Comparison of ENCODE assay signal across 18 mouse cellular contexts in the genomic region with DNA sequence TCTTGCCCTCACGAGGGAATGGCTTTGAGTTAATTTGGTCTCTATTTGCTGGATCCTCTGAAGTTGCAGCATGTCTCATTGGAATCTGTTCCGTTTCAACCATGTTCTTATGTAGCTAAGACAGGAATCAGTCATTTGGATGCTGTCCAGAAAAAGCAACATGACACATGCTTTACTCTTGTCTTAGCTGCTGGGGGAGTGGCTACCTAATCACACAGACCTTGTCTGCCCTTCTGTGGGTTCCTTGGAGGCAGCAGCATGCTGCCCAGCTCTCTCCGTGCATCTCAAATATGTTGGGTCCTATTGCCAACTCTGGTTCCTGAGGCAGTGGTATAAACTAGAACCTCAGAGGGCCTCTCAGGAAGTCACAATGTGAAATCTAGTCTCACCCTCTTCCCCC. TPM values are rescaled to one million over a fixed set of nuclear protein-coding genes. Genes with fewer than 3 reads are reported as not detected.
A peak's percentile ranks its signal among the peaks of the same experiment; 100 is the strongest.
DNase-seq lines count a peak whose midpoint lies in the region; ATAC-seq and TF ChIP-seq lines count a peak whose summit lies in the region.
"Had no signal": no experiment of that assay in that cellular context is flagged by ENCODE, and none has a peak within 500 bp of the region (broad histone marks: within the 10 kb centered on the region; RNA-seq: fewer than 3 reads in every experiment).

No protein-coding gene starts in this region.

- 0 out of 2 replicates have a peak overlapping the region, but pooled peaks have one; percentile 32 for H3K27ac ChIP-seq in heart, embryonic 15.5 days
- H3K27ac ChIP-seq in heart, adult 2 months, result no peak overlapping the region
- H3K27ac ChIP-seq in lung, embryonic 15.5 days, result 0 out of 2 replicates have a peak overlapping the region, but pooled peaks have one; percentile 3
- H3K27ac ChIP-seq: left cerebral cortex, adult 2 months; limb, embryonic 13.5 days; stomach, postnatal 0 days had no signal

- WGBS in heart, embryonic 15.5 days, result 9% methylated on average over 3 of the region's 3 CpGs
- 13% methylated on average over 3 of the region's 3 CpGs for WGBS in heart, adult 2 months
- WGBS in lung, embryonic 15.5 days, result 32% methylated on average over 3 of the region's 3 CpGs
- 41% methylated on average over 3 of the region's 3 CpGs for WGBS in lung, adult 2 months

- TF ChIP-seq POLR2A in heart, adult 2 months (IDR thresholded peaks at IDR 0.05; ENCODE audit: insufficient read depth, low read depth, low read length), result no peak
- TF ChIP-seq POLR2A in lung, adult 2 months (IDR thresholded peaks at IDR 0.05; ENCODE audit: borderline replicate concordance, extremely low read depth, low read depth, low read length), result no peak
- no peak for TF ChIP-seq POLR2A in myocyte (IDR thresholded peaks at IDR 0.05; ENCODE audit: insufficient read length, low read depth)

- peak; percentile 43; the same call in 1 of the 2 replicates for ATAC-seq in heart, embryonic 15.5 days (replicated peaks; ENCODE audit: insufficient number of reproducible peaks, insufficient read depth, low FRiP score, low read depth)
- ATAC-seq in lung, embryonic 15.5 days (ENCODE audit: borderline replicate concordance, extremely low read depth, low FRiP score, low TSS enrichment), result no peak

- H3K4me2 ChIP-seq in heart, embryonic 15.5 days, result no peak overlapping the region
- H3K4me2 ChIP-seq in lung, embryonic 15.5 days, result no peak overlapping the region
- H3K4me2 ChIP-seq in myocyte (ENCODE audit: low read depth), result peak overlapping the region; percentile 8
- H3K4me2 ChIP-seq: limb, embryonic 13.5 days had no signal

- intact Hi-C loops in heart, adult 2 months (cut with DNase I), result no loop called here

- H3K36me3 ChIP-seq in heart, embryonic 15.5 days, result no peaks in the 10 kb centered on the region
- H3K36me3 ChIP-seq in heart, adult 2 months (ENCODE audit: control insufficient read depth, insufficient read depth, low read length), result no peaks in the 10 kb centered on the region
- no peaks in the 10 kb centered on the region for H3K36me3 ChIP-seq in lung, embryonic 15.5 days
- H3K36me3 ChIP-seq in myocyte (ENCODE audit: control insufficient read depth, insufficient read depth), result no peaks in the 10 kb centered on the region
- H3K36me3 ChIP-seq: limb, embryonic 13.5 days had no signal

- no peak overlapping the region for H3ac ChIP-seq in myocyte (ENCODE audit: control insufficient read depth, insufficient read length)

- H3K79me2 ChIP-seq in heart, adult 2 months (replicated peaks; ENCODE audit: control insufficient read depth, insufficient read depth, low read length), result no peaks in the 10 kb centered on the region
- no peaks in the 10 kb centered on the region for H3K79me2 ChIP-seq in myocyte (ENCODE audit: control insufficient read depth, insufficient read depth)

- TF ChIP-seq EP300 in heart, adult 2 months (IDR thresholded peaks at IDR 0.05; ENCODE audit: insufficient read depth, low read depth, low read length), result no peak

- DNase-seq in heart, adult 2 months, result no peak
- DNase-seq in lung, adult 2 months, result no peak
- peak; percentile 12 for DNase-seq in brain, adult 2 months (ENCODE audit: low read depth, low spot score)
- no peak for DNase-seq in right cerebral cortex, adult 2 months (ENCODE audit: low spot score in 2 of 2)
- DNase-seq in right cerebral cortex, postnatal 25 days, result no peak
- DNase-seq: adrenal gland, postnatal 10 days; cerebellum, adult 11 months; gastrocnemius, postnatal 36 days had no signal

- no peaks in the 10 kb centered on the region for H3K27me3 ChIP-seq in heart, embryonic 15.5 days
- H3K27me3 ChIP-seq in heart, adult 2 months (ENCODE audit: control insufficient read depth, insufficient read depth, low read length), result no peaks in the 10 kb centered on the region
- H3K27me3 ChIP-seq in lung, embryonic 15.5 days, result no peaks in the 10 kb centered on the region
- no peaks in the 10 kb centered on the region for H3K27me3 ChIP-seq in myocyte (ENCODE audit: control insufficient read depth, insufficient read depth, insufficient read length)
- H3K27me3 ChIP-seq: CH12.LX; limb, embryonic 13.5 days had no signal

- H3K4me1 ChIP-seq in heart, embryonic 15.5 days (replicated peaks), result peaks cover 12% of the 10 kb centered on the region
- H3K4me1 ChIP-seq in heart, adult 2 months (ENCODE audit: control insufficient read depth, insufficient read depth, low read length), result peaks cover 8% of the 10 kb centered on the region
- peaks cover 9% of the 10 kb centered on the region; the same call in 1 of the 2 replicates for H3K4me1 ChIP-seq in lung, embryonic 15.5 days
- peaks cover 9% of the 10 kb centered on the region for H3K4me1 ChIP-seq in lung, adult 2 months (ENCODE audit: control insufficient read depth, insufficient read depth, low read length)
- H3K4me1 ChIP-seq: limb, embryonic 13.5 days had no signal

- H3K9ac ChIP-seq in heart, embryonic 15.5 days, result no peak overlapping the region
- H3K9ac ChIP-seq in heart, adult 2 months (ENCODE audit: low read depth, low read length), result no peak overlapping the region
- no peak overlapping the region for H3K9ac ChIP-seq in lung, embryonic 15.5 days
- H3K9ac ChIP-seq: limb, embryonic 13.5 days had no signal

- TF ChIP-seq CTCF in heart, adult 2 months (IDR thresholded peaks at IDR 0.05), result no peak
- no peak for TF ChIP-seq CTCF in lung, adult 2 months (IDR thresholded peaks at IDR 0.05; ENCODE audit: insufficient read depth, low read length)

- no peaks in the 10 kb centered on the region for H3K9me3 ChIP-seq in heart, embryonic 15.5 days (replicated peaks)
- no peaks in the 10 kb centered on the region for H3K9me3 ChIP-seq in lung, embryonic 15.5 days
- H3K9me3 ChIP-seq: limb, embryonic 13.5 days had no signal

- no peak overlapping the region for H3K4me3 ChIP-seq in heart, embryonic 15.5 days
- no peak overlapping the region for H3K4me3 ChIP-seq in heart, adult 2 months
- no peak overlapping the region for H3K4me3 ChIP-seq in lung, embryonic 15.5 days
- no peak overlapping the region for H3K4me3 ChIP-seq in lung, adult 2 months (replicated peaks; ENCODE audit: extremely low read depth, low read depth, low read length)
- no peak overlapping the region for H3K4me3 ChIP-seq in myocyte
- H3K4me3 ChIP-seq: left cerebral cortex, adult 2 months; limb, embryonic 13.5 days had no signal

TF ChIP-seq in myocyte, 11 proteins besides CTCF, POLR2A, EP300 and RAD21:
- TF ChIP-seq MYOG (IDR thresholded peaks at IDR 0.05; ENCODE audit: control insufficient read depth in 1 of 3, insufficient read depth in 1 of 3, insufficient read length in 2 of 3, low read depth in 2 of 3), result no peak
- TF ChIP-seq CEBPB (IDR thresholded peaks at IDR 0.05; ENCODE audit: insufficient read depth, poor library complexity, severe bottlenecking), result no peak
TF ChIP-seq in myocyte: peak in this region for 0.

RNA-seq across cellular contexts. Expression of gene Gm13691, which starts 28.0 kb away (rescaled TPM):
- not detected in 2 replicates for polyA plus RNA-seq in heart, embryonic 15.5 days (2015; fragmentation: Nextera tagmentation; extraction: Ambion mirVana)
- total RNA-seq in heart, adult 2 months (2021), result under 1 TPM; 0.70 to 0.76 TPM
- polyA plus RNA-seq in heart, adult 2 months (2012; rRNA removed), result not detected in 2 replicates
- polyA plus RNA-seq in lung, embryonic 15.5 days (2015; fragmentation: Nextera tagmentation; extraction: Ambion mirVana), result not detected in 2 replicates
- not detected in 2 replicates for polyA plus RNA-seq in lung, adult 2 months (2012; rRNA removed)
- polyA plus RNA-seq in myocyte (2012; fragmentation: generic; extraction: Trizol), result not detected
- polyA plus RNA-seq: cortical plate, adult 2 months; large intestine, adult 2 months; limb, embryonic 13.5 days; small intestine, adult 2 months; stomach, postnatal 0 days had no signal

RNA-seq across cellular contexts. Expression of gene Gm13697, which starts 33.8 kb away (rescaled TPM):
- not detected in 2 replicates for polyA plus RNA-seq in heart, embryonic 15.5 days (2015; fragmentation: Nextera tagmentation; extraction: Ambion mirVana)
- total RNA-seq in heart, adult 2 months (2021), result under 1 TPM; 0.70 to 0.76 TPM
- polyA plus RNA-seq in heart, adult 2 months (2012; rRNA removed), result not detected in 2 replicates
- polyA plus RNA-seq in lung, embryonic 15.5 days (2015; fragmentation: Nextera tagmentation; extraction: Ambion mirVana), result not detected in 2 replicates
- not detected in 2 replicates for polyA plus RNA-seq in lung, adult 2 months (2012; rRNA removed)
- not detected for polyA plus RNA-seq in myocyte (2012; fragmentation: generic; extraction: Trizol)
- polyA plus RNA-seq: cortical plate, adult 2 months; large intestine, adult 2 months; limb, embryonic 13.5 days; small intestine, adult 2 months; stomach, postnatal 0 days had no signal

RNA-seq across cellular contexts. Expression of gene Gm13694, which starts 39.6 kb away (rescaled TPM):
- not detected in 2 replicates for polyA plus RNA-seq in heart, embryonic 15.5 days (2015; fragmentation: Nextera tagmentation; extraction: Ambion mirVana)
- under 1 TPM; 0.70 to 0.76 TPM for total RNA-seq in heart, adult 2 months (2021)
- polyA plus RNA-seq in heart, adult 2 months (2012; rRNA removed), result not detected in 2 replicates
- not detected in 2 replicates for polyA plus RNA-seq in lung, embryonic 15.5 days (2015; fragmentation: Nextera tagmentation; extraction: Ambion mirVana)
- polyA plus RNA-seq in lung, adult 2 months (2012; rRNA removed), result not detected in 2 replicates
- polyA plus RNA-seq in myocyte (2012; fragmentation: generic; extraction: Trizol), result not detected
- polyA plus RNA-seq: cortical plate, adult 2 months; large intestine, adult 2 months; limb, embryonic 13.5 days; small intestine, adult 2 months; stomach, postnatal 0 days had no signal

RNA-seq across cellular contexts. Expression of gene Gm13696, which starts 45.4 kb away (rescaled TPM):
- polyA plus RNA-seq in heart, embryonic 15.5 days (2015; fragmentation: Nextera tagmentation; extraction: Ambion mirVana), result not detected in 2 replicates
- total RNA-seq in heart, adult 2 months (2021), result under 1 TPM; 0.70 to 0.76 TPM
- polyA plus RNA-seq in heart, adult 2 months (2012; rRNA removed), result not detected in 2 replicates
- not detected in 2 replicates for polyA plus RNA-seq in lung, embryonic 15.5 days (2015; fragmentation: Nextera tagmentation; extraction: Ambion mirVana)
- not detected in 2 replicates for polyA plus RNA-seq in lung, adult 2 months (2012; rRNA removed)
- polyA plus RNA-seq in myocyte (2012; fragmentation: generic; extraction: Trizol), result not detected
- polyA plus RNA-seq: cortical plate, adult 2 months; large intestine, adult 2 months; limb, embryonic 13.5 days; small intestine, adult 2 months; stomach, postnatal 0 days had no signal

RNA-seq across cellular contexts. Expression of gene Gm13695, which starts 51.2 kb away (rescaled TPM):
- not detected in 2 replicates for polyA plus RNA-seq in heart, embryonic 15.5 days (2015; fragmentation: Nextera tagmentation; extraction: Ambion mirVana)
- under 1 TPM; 0.70 to 0.76 TPM for total RNA-seq in heart, adult 2 months (2021)
- not detected in 2 replicates for polyA plus RNA-seq in heart, adult 2 months (2012; rRNA removed)
- polyA plus RNA-seq in lung, embryonic 15.5 days (2015; fragmentation: Nextera tagmentation; extraction: Ambion mirVana), result not detected in 2 replicates
- not detected in 2 replicates for polyA plus RNA-seq in lung, adult 2 months (2012; rRNA removed)
- polyA plus RNA-seq in myocyte (2012; fragmentation: generic; extraction: Trizol), result not detected
- total RNA-seq: adrenal gland, postnatal 10 days; left cerebral cortex, adult 2 months had no signal
- polyA plus RNA-seq: cortical plate, adult 2 months; large intestine, adult 2 months; limb, embryonic 13.5 days; small intestine, adult 2 months; stomach, postnatal 0 days had no signal
